Mouse (Mus musculus): ENCODE data around the gene Trove2.
"Not testable (repeated sequence)": the region's sequence is repeated elsewhere in the genome, so short reads cannot be mapped to it uniquely, and the experiment has no call there.

Gene Trove2

DNA sequence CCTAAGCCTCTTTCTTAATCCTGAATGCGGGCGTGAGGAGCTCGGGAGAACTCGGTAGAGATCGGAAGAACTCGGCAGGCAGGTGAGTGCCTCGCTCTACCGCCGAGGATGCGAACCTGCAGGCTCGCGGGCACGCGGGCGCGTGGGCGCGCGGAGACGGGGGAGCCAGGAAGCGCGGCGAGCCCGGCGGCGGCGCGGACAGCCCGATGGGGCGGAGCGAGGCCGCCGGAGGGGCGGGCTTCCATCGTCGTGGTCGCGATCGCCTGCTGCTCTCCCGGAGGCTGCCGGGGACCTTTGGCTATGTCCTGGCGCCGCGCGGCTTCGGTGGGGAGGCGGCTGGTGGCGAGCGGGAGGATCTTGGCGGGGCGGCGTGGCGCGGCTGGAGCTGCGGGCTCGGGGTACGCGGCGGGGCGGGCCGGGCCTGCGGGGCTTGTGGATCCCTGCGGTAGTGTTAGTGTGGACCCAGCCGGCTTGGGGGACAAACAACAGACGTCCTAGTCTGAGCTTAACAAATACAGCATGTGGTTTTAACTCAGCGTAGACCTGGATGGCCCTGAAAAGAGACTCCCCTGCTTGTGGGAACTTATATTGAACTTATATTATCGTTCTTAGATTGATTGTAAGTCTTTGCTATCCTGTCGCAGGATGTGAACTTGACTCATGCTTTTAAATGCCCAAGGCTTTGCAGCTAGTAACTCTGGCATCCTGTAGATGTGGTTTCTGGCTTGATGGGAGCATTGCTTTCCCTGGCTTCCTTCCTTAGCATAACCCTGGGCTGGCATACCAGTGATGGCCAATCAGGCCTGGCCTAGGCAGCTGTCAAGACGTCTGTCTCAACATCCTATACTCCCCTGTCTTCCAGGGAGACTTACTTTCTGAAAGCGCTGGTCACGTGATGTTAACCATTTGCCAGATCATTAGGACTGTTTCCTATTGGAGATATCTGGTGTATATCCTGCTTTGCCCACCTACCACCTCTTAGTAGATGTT lies 37.2 kb downstream of the Trove2 start:
- peak; percentile 25 for DNase-seq (ENCODE audit: extremely low read depth, low read depth, low spot score)

DNA sequence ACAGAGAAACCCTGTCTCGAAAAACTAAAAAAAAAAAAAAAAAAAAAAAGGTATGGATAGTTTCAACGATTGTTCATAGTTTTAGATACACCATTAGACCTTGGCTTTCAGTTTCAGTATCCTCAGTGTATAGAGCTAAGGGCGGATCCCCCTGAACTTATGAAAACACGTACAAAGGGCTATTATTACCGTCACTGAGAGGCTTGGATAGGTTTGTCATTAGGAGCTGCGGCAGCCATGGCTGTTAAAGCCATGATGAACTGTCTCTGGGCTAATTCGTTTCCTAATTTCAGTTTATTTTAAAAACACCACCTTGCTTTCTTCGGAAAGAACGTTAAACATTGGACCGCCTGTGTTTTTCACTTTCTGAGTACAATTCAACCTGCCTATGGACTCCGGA lies 38.1 kb downstream of the Trove2 start:
- DNase-seq (ENCODE audit: extremely low read depth, low read depth, low spot score) = no peak

DNA sequence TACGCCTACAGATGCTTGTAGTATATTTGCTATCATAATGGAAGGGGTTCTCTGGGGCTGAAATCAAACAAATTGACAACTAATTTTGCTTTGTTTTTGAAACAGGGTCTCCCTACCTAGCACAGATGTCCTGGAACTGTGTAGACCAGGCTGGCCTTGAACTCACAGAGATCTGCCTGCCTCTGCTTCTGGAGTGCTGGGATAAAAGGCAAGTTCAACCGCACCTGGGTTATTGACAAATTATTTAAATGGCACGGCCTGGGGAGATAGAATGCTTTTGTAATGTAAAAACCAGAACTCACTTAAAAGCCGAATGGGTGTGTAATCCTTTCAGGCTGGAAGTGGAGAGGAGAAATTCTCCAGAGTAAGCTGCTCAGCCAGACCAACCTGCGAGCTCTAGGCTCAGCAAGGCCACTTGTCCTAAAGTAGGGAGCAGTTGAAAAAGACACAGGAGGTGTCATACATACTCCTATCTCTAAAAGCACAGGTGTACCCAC lies 42.9 kb downstream of the Trove2 start:
- no peak for DNase-seq (ENCODE audit: extremely low read depth, low read depth, low spot score)

DNA sequence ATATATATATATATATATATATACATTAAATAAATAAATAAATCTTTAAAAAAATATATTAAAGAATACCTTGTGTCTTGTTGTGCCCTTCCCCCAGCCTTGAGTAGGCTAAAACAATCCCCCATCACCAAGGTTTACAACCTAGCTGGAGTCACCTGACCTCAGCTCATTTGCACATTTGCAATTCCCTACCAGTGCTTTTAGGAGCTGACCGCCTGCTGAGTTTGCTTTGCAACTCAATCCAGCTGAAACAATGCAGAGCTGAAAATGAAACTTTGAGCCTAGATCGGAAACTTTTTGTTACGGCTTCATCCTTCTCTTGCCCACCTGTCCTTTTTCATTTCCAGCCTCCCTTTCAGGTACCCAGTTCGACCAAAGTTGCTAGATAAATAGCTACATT lies 45.2 kb downstream of the Trove2 start:
- DNase-seq (ENCODE audit: extremely low read depth, low read depth, low spot score) = no peak

DNA sequence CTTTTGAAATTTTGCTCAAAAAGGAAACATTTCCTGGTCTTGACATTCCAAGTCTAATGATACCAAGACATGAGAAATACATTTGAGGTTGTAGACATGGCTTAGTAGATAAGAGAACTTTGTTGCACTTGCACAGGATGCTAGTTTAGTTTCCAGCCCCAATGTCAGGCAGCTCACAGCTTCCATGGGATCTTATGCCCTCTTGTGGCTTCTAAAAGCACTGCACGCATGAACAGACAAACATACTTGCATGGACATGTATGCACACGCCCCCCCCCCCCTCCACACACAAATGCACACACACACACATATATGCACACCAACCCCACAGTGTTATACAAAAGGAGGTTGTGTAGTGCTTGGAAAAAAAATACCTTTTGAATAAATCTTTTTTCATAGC lies 46.0 kb downstream of the Trove2 start:
- no peak for DNase-seq (ENCODE audit: extremely low read depth, low read depth, low spot score)

DNA sequence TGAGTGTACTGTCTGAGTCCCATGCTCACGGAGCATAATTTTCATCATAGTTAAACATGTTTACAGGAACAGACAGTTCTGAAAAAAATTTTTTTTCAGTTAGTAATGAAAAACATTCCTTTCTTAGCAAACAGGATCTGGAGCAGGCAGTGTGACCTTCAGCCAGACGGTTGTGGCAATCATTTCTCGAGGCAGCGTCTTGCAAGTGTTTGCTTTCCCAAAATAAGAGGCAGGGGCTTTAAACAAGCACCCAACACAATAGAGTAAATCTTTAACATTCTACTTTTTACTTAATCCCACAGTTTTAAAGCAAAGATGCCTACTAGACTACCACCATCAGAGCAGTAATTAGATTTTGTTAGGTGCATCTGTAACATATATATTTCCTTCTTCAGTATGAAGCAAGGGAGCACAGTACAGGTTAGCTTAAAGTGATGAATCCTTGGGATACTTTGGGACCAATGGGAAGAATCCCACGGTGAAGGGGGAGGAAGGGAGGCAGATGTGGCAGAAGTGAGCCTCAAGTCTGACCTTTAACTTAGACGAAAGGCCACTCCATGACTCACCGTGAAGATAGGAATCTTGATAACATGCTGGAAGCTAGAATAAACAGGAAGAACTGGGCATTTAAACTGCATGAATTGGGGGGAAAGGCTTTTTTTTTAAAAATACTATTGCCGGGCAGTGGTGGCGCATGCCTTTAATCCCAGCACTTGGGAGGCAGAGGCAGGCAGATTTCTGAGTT lies 49.0 kb downstream of the Trove2 start:
- no peak for DNase-seq (ENCODE audit: extremely low read depth, low read depth, low spot score)

DNA sequence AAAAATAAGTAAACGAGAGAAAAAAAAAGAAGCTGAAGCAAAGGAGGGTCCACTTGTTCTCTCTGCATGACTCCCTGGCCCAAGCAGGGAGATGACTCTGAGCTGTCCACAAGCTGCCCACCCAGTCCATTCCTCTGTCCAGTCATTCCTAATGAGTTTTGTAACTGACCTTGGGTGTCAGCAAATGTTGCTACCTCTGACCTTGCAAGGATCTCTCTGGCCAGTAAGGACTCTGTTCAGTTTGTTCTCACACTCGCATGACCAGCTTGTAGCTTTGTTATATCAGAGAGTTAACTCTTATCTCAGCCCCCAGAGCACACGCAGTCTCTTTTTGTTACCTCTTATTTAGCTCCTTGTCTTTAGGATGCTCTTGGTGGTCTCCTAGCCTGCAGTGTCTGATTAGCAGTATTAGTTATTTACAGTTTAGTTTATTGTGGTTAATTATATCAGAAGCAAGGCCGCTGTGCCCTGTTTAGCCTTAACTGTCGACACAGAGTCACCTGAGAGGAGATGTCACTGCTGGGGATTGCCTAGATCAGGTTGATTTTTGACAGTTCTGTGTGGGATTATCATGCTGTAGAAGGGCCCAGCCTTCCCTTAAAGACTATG lies 52.3 kb downstream of the Trove2 start:
- no peak for DNase-seq (ENCODE audit: extremely low read depth, low read depth, low spot score)

DNA sequence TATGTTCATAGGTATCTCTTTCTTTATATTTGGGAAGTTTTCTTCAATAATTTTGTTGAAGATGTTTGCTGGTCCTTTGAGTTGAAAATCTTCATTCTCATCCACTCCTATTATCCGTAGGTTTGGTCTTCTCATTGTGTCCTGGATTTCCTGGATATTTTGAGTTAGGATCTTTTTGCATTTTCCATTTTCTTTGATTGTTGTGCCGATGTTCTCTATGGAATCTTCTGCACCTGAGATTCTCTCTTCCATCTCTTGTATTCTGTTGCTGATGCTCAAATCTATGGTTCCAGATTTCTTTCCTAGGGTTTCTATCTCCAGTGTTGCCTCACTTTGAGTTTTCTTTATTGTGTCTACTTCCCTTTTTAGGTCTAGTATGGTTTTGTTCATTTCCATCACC lies 60.8 kb downstream of the Trove2 start, which contains the start of gene Glrx2:
Gene Glrx2, plus strand, starts transcription at position 301 of the 400 bp plus-strand sequence.
- not testable (repeated sequence) for DNase-seq (ENCODE audit: extremely low read depth, low read depth, low spot score)

DNA sequence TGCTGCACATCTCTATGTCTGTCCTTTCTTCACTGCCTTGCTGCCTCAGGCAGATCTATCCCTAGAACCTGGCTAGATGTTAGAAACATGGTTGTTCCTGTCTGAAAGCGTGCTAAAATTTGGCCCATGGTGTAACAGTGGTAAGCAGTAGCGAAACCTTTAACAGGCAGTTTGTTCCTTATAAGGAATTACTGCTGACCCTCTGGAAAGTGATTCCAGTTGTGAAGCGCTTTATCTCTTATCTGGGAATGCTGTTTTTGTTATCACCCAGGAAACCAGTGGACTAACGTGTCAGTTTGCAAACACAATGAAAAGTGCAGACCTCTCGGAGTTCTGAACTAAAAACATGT lies 66.3 kb downstream of the Trove2 start:
- no peak for DNase-seq (ENCODE audit: extremely low read depth, low read depth, low spot score)

DNA sequence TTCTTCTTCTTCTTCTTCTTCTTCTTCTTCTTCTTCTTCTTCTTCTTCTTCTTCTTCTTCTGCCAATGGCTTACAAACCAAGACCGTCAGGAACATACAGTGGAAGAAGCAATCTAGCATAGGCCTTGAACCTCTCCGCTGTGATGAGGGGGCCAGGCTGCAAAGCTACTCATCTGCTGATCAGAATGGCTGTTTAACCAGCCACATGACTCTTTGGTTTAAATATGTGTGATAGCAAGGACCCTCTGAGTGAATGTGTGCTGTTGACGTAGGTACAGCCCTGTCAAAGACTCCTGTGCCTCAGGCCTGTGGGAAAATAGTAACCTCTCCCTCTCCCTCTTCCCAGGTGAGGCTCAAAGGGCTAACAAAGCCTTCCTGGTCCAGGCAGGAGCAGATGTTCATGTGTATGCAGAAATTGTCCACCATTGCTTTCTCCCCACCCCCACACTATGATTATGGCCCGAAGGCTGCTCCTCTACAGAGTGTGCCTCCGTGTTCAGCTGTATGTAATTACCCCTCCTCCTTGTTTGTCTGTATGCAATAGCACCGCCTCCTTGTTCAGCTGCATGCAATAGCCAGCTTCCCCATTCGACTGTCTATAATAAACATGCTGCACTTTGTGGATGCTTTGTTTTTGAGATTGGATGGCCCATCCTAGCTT lies 66.8 kb downstream of the Trove2 start:
- DNase-seq (ENCODE audit: extremely low read depth, low read depth, low spot score) = no peak

DNA sequence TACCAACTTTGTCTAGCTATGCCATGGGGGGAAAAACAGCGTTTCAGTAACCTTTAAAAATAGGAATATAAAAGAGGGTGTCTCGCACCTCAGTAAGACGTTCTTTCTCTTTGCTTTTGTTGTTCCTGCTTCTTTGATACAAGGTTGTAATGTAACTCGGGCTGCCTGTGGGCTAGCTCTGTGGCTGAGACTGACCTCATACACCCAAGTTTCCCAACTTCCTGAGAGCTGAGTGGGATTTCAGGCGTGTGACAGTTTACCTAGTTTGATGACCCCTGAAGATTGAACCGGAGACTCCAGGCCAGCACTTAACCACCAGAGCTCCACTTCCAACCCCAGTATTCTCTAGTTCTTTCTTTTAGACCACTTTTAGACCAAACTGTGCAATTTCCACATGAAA lies 68.5 kb downstream of the Trove2 start:
- DNase-seq (ENCODE audit: extremely low read depth, low read depth, low spot score) = no peak

DNA sequence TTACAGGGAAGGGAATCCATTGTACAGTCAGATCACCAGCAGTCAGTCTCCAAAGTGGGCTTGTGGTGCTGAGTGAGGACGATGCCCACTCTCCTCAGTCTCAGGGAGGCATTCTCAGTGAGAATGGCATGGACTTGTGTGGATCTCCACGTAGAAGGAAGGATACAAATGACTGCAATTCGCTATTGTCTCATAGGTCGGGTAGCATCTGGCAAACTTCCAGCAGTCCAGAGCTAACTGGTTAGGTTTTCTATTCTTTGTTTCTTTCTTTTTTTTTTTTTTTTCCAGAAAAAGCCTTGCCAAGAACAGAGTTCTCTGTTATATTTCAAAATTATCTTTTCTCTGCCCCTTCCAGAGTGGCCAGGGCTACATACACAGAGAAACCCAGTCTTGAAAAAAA lies 69.9 kb downstream of the Trove2 start:
- DNase-seq (ENCODE audit: extremely low read depth, low read depth, low spot score) = no peak

DNA sequence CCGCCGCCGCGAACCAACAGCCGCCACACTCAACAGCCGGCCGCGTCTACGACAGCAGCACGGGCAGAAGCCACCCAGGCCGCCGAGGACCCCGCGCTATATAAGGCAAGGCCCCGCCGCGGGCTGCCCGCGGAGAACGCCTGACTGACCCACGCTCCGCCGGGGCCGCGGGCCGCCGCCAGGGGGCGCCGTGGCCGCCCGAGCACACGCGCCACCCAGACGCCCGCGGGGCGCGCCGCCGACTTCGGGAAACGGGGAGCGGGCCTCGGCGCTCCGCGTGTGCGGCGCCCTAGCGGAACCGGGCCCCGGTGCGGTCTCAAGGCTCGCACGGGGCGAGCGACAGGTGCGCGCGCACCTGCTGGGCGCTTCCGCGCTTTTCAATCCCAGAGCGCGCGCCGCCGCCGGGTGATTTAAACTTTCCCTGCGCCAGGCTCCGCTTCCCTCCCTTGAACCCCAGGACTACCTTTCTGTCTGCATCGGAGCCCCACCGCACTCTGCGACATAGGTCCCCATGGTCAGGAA lies 74.1 kb downstream of the Trove2 start, which contains the start of gene Cdc73:
Gene Cdc73, minus strand, starts transcription at position 153 of the 522 bp plus-strand sequence.
- no peak for DNase-seq (ENCODE audit: extremely low read depth, low read depth, low spot score)

DNA sequence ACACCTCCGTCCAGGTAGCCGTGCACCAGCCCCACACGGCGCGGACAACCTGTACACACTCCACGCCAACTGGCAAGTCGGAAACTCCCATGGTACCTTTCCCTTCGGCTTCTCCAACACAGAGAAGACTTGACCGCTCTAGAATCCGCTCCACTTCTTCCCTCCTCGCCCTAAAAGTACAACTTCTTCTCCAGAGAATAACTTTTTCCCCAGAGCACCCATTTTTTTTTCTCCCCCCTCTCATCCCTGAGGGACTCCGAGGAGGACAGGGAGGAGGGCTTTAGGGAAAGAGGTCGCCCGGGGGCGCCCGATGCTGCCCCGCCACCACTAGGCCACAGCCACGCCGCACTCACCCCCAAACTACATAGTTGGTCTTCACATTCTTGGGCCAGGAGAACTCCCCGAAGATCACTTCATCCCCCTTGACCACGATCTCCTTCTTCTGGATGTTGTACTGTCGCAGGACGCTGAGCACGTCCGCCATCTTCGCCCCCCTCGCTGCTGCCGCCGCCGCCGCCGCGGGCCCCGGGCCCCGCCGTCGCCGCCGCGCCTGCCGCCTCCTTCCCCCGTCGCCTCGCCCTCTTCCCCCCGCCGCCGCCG lies 74.6 kb downstream of the Trove2 start:
- no peak for DNase-seq (ENCODE audit: extremely low read depth, low read depth, low spot score)

DNA sequence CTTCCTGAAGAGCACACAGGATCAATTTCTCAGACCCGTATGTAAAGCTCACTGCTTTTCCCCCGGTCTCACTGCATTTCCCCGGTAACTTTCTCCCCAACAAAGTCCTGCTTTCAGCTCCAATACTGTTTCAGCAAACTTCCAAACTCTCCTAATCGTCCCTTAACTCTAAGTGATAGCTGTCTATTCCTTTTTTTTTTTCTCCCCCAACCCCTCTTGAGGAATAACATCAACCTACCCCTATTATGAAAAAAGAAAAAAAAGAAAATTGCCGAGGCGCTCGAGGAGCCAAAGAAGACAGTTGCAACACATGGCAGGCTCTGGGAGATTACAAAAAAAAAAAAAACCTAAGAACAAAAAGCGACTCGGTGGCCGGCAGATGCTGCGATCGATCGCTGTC lies 75.1 kb downstream of the Trove2 start:
- DNase-seq (ENCODE audit: extremely low read depth, low read depth, low spot score) = no peak

Data from fat pad, adult 2 months (tissue).